Mouse (Mus musculus): Measurements from ENCODE around the gene Sp2.

DNA sequence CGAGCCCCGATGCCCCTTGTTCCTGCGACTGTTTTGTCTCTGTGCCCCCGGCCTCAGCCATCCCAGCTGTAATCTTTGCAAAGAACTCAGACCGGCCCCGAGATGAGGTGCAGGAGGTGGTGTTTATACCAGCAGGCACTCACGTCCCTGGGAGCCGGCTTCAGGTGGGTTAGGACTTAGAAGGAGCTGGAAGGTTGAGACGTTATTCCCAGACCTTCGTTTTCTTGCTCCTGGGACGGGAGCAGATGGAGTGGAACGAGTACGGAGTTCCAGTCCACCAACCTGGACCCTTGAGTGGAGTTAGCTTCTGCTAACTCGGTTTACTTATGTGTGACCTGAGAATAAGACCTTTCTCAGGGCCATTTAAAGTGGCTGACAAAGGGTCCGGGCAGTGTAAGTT, 47.7 kb upstream of the Sp2 start:
- TF ChIP-seq CTCF (IDR thresholded peaks at IDR 0.05; ENCODE audit: low read depth) (no peak), EP300 (IDR thresholded peaks at IDR 0.05; ENCODE audit: low read depth) (no peak)
